Mouse (Mus musculus) liver, postnatal 0 days (tissue): ENCODE measurements at regions not wholly inside any gene's neighbourhood (a gene's known extent, or its start where the extent isn't known, plus 50 kb on each side); places are given as distances from the start of the nearest gene placed in this dataset.

Experiments
- ATAC-seq: fragments of 200-750 bp; cut with Nextera tagmentation; 2 replicates; pipeline ENCODE4 v1.8.0; 2017; ENCODE audit warnings: mild to moderate bottlenecking, moderate library complexity
- DNase-seq: peaks from one replicate; pipeline ENCODE4 v3.0.0-alpha.2; 2016
- H3K27ac ChIP-seq: fragments of 300-500 bp; sonication (generic); 2 replicates; pipeline ENCODE4 v1.5.1; 2014; ENCODE audit warnings: antibody characterized with exemption, moderate library complexity, mild to moderate bottlenecking, low read depth
- H3K27me3 ChIP-seq: fragments of 300-500 bp; sonication (generic); 2 replicates; pipeline ENCODE4 v1.6.1; 2014; ENCODE audit warnings: low read length, control low read depth, mixed read lengths; ENCODE audit not compliant: insufficient read depth
- H3K36me3 ChIP-seq: fragments of 300-500 bp; sonication (generic); replicated peaks from 2 replicates; pipeline ENCODE4 v1.6.1; 2014; ENCODE audit warnings: mild to moderate bottlenecking, control low read depth, low read length, moderate library complexity, mixed read lengths; ENCODE audit not compliant: insufficient read depth
- H3K4me1 ChIP-seq: fragments of 300-500 bp; sonication (generic); 2 replicates; pipeline ENCODE4 v1.6.1; 2014; ENCODE audit warnings: antibody characterized with exemption, mild to moderate bottlenecking, control low read depth; ENCODE audit not compliant: insufficient read depth
- H3K4me2 ChIP-seq: fragments of 300-500 bp; sonication (generic); 2 replicates; pipeline ENCODE4 v1.6.1; 2014; ENCODE audit warnings: low read depth, mild to moderate bottlenecking, low read length, moderate library complexity, mixed read lengths
- H3K4me3 ChIP-seq: fragments of 300-500 bp; sonication (generic); 2 replicates; pipeline ENCODE4 v1.5.1; 2014; ENCODE audit warnings: low read depth, low read length
- H3K9ac ChIP-seq: fragments of 300-500 bp; sonication (generic); replicated peaks from 2 replicates; pipeline ENCODE4 v1.6.1; 2014; ENCODE audit warnings: mild to moderate bottlenecking, moderate library complexity
- H3K9me3 ChIP-seq: fragments of 300-500 bp; sonication (generic); 2 replicates; pipeline ENCODE4 v1.6.1; 2016; ENCODE audit warnings: mild to moderate bottlenecking, control low read depth, low read length, mixed read lengths
- CTCF ChIP-seq: sonication (generic); IDR thresholded peaks from 2 replicates; pipeline ENCODE4 v1.5.1; 2016; ENCODE audit warnings: antibody characterized with exemption, low read depth
- EP300 ChIP-seq: IDR thresholded peaks from 2 replicates; pipeline ENCODE4 v1.6.1; 2016; ENCODE audit warnings: antibody characterized with exemption, low read depth, mild to moderate bottlenecking
- WGBS: fragments of 180-500 bp; shearing (Covaris S2); extraction: QIAGEN DNeasy Blood & Tissue Kit; methylation state at CpG from one replicate; pipeline ENCODE4 v1.1.7; 2014; ENCODE audit not compliant: insufficient replicate concordance; 5-methylcytosine and 5-hydroxymethylcytosine counted together

- Histone ChIP-seq H3K9ac (no peak overlapping the region), H3K36me3 (no peaks in the 10 kb centered on the region), H3K27me3 (no peaks in the 10 kb centered on the region), H3K4me2 (no peak overlapping the region), H3K4me1 (0 out of 2 replicates have a peak, but pooled peaks cover 2% of the 10 kb centered on the region), H3K9me3 (no peaks in the 10 kb centered on the region), H3K4me3 (no peak overlapping the region), H3K27ac (no peak overlapping the region)
- ATAC-seq (no peak), DNase-seq (no peak)
- WGBS = 71% methylated on average over 5 of the region's 5 CpGs
- TF ChIP-seq EP300 (no peak), CTCF (no peak)
Measured at GRCm38 (mm10) chr13:112237377-112237776, 50.9 kb upstream of the Ankrd55 start.

GRCm38 (mm10) chr13:112237917-112238316 lies 50.3 kb upstream of the Ankrd55 start:
- no peak overlapping the region for H3K27ac ChIP-seq
- H3K27me3 ChIP-seq = no peaks in the 10 kb centered on the region
- 81% methylated on average over 4 of the region's 4 CpGs for WGBS
- no peak overlapping the region for H3K4me2 ChIP-seq
- no peak for DNase-seq
- no peak overlapping the region for H3K4me3 ChIP-seq
- TF ChIP-seq CTCF = no peak
- TF ChIP-seq EP300 = no peak
- ATAC-seq = no peak
- 0 out of 2 replicates have a peak, but pooled peaks cover 2% of the 10 kb centered on the region for H3K4me1 ChIP-seq
- H3K36me3 ChIP-seq = no peaks in the 10 kb centered on the region
- H3K9me3 ChIP-seq = no peaks in the 10 kb centered on the region
- no peak overlapping the region for H3K9ac ChIP-seq
